Mouse (Mus musculus) heart, embryonic 15.5 days (tissue): ENCODE data around the gene Capn12. TPM values are rescaled to one million over a fixed set of nuclear protein-coding genes. Genes with fewer than 3 reads are reported as not detected.

ENCODE experiments used
- ATAC-seq: fragments of 200-750 bp; cut with Nextera tagmentation; replicated peaks from 2 replicates; pipeline ENCODE4 v1.8.0; 2017; ENCODE audit warnings: low read depth, moderate TSS enrichment; ENCODE audit not compliant: insufficient number of reproducible peaks, insufficient read depth, low FRiP score
- H3K27ac ChIP-seq: fragments of 300-500 bp; sonication (generic); 2 replicates; pipeline ENCODE4 v1.5.1; 2015; ENCODE audit warnings: mild to moderate bottlenecking, inconsistent platforms
- H3K27me3 ChIP-seq: fragments of 300-500 bp; sonication (generic); 2 replicates; pipeline ENCODE4 v1.6.1; 2015; ENCODE audit warnings: inconsistent platforms
- H3K36me3 ChIP-seq: fragments of 300-500 bp; sonication (generic); 2 replicates; pipeline ENCODE4 v1.6.1; 2015; ENCODE audit warnings: mild to moderate bottlenecking, inconsistent platforms
- H3K4me1 ChIP-seq: fragments of 300-500 bp; sonication (generic); replicated peaks from 2 replicates; pipeline ENCODE4 v1.6.1; 2015; ENCODE audit warnings: inconsistent platforms
- H3K4me2 ChIP-seq: fragments of 300-500 bp; sonication (generic); 2 replicates; pipeline ENCODE4 v1.6.1; 2015; ENCODE audit warnings: inconsistent platforms, mild to moderate bottlenecking, moderate library complexity
- H3K4me3 ChIP-seq: fragments of 300-500 bp; sonication (generic); 2 replicates; pipeline ENCODE4 v1.5.1; 2015; ENCODE audit warnings: mild to moderate bottlenecking, inconsistent platforms
- H3K9ac ChIP-seq: fragments of 300-500 bp; sonication (generic); 2 replicates; pipeline ENCODE4 v1.6.1; 2015; ENCODE audit warnings: mild to moderate bottlenecking, inconsistent platforms
- H3K9me3 ChIP-seq: fragments of 300-500 bp; sonication (generic); replicated peaks from 2 replicates; pipeline ENCODE4 v1.6.1; 2016; ENCODE audit warnings: inconsistent platforms
- WGBS: fragments of 180-500 bp; shearing (Covaris S2); methylation state at CpG from one replicate; pipeline ENCODE4 v1.1.7; 2015; ENCODE audit warnings: mixed read lengths; 5-methylcytosine and 5-hydroxymethylcytosine counted together
- polyA plus RNA-seq: library from polyadenylated mRNA; unstranded; fragments of >200 nt; fragmentation: Nextera tagmentation; extraction: Ambion mirVana; gene quantifications from 2 replicates; pipeline ENCODE4 v1.2.1, GENCODE M21; 2015

Capn12 gene
- polyA plus RNA-seq, 1 experiment from 2014 or later: 0.33 TPM

GRCm38 (mm10) chr7:28921178-28921577 is 40.0 kb downstream of the Capn12 start:
- Histone ChIP-seq H3K4me2 (no peak overlapping the region), H3K36me3 (peaks cover 30% of the 10 kb centered on the region), H3K9ac (no peak overlapping the region), H3K27me3 (no peaks in the 10 kb centered on the region), H3K27ac (peak overlapping the region; percentile 97), H3K4me1 (peaks cover 98% of the 10 kb centered on the region), H3K4me3 (no peak overlapping the region), H3K9me3 (no peaks in the 10 kb centered on the region)
- ATAC-seq: no peak
- 33% methylated on average over 3 of the region's 3 CpGs for WGBS

GRCm38 (mm10) chr7:28921722-28922465 is 40.7 kb downstream of the Capn12 start:
- H3K9ac ChIP-seq: no peak overlapping the region
- peak overlapping the region; percentile 97 for H3K27ac ChIP-seq
- H3K4me1 ChIP-seq: peaks cover 100% of the 10 kb centered on the region
- no peaks in the 10 kb centered on the region for H3K9me3 ChIP-seq
- no peak overlapping the region for H3K4me2 ChIP-seq
- no peaks in the 10 kb centered on the region for H3K27me3 ChIP-seq
- ATAC-seq: no peak
- H3K4me3 ChIP-seq: no peak overlapping the region
- 49% methylated on average over 8 of the region's 8 CpGs for WGBS
- H3K36me3 ChIP-seq: peaks cover 23% of the 10 kb centered on the region

DNA sequence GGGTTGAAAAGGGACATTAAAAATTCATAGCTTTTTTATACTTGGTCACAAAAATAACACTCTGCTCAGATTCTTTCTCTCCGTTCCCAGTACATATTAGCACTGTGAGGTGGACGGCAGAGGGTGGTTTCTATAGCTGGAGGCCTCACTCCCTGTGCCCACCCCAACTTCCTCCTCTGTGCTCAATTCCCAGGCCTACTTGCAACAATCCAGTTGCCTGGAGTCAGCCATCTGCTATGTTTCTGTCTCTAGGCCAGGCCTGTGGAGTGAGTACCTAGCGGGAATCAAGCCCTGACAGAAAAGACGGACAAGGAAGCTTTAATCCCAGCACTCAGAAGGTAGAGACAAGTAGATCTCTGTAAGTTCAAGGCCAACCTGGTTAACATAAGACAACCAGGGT is 41.4 kb downstream of the Capn12 start:
- WGBS: 52% methylated on average over 4 of the region's 4 CpGs
- ATAC-seq: no peak
- Histone ChIP-seq H3K4me1 (peaks cover 95% of the 10 kb centered on the region), H3K4me2 (no peak overlapping the region), H3K36me3 (peaks cover 16% of the 10 kb centered on the region), H3K4me3 (no peak overlapping the region), H3K27me3 (no peaks in the 10 kb centered on the region), H3K9me3 (no peaks in the 10 kb centered on the region), H3K9ac (peak overlapping the region; percentile 36; the same call in 1 of the 2 replicates), H3K27ac (peak overlapping the region; percentile 97)

DNA sequence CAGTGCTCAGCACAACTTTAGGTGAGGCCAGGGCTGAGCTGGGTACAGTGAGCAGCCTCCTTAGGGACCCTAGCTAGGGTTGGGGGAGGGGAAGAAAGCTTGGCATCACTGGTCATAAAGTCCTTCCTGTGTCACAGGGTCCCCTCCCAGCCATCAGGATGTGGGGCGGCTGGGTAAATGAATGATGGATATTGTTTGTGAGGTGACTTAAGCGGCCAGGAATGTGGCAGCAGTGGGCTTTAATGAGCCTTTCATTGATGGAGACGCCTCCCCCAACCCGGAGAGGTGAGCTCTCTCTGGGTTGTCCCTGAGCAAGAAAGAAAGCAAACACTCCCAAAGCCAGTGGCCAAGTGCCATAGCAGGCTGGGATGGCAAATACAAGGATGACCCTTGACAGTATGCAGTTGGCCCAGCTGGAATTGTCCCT is 42.7 kb downstream of the Capn12 start:
- no peak for ATAC-seq
- H3K4me3 ChIP-seq: no peak overlapping the region

DNA sequence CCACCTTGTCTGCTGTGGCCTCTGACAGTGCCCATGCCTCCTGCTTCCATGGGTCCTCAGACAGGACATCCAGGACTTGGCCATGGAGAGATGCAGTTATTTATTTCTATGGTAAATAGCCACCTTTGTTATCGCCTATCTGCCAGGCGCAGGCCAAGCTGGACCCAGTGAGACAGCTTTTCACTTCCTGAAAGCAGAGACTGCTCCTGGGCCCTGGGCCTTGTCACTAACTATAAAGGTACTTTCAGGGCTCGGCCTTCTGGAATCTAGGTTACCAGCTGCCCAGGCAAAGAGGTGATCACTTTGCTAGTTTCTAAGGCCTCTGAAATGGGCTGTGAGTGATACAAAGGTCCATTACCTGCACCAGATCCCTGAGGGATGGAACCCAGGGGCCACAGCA is 43.6 kb downstream of the Capn12 start:
- ATAC-seq: no peak
- Histone ChIP-seq H3K27me3 (no peaks in the 10 kb centered on the region), H3K4me2 (peak overlapping the region; percentile 40), H3K36me3 (peaks cover 5% of the 10 kb centered on the region; the same call in 1 of the 2 replicates), H3K4me1 (peaks cover 83% of the 10 kb centered on the region), H3K9me3 (no peaks in the 10 kb centered on the region), H3K4me3 (no peak overlapping the region), H3K27ac (peak overlapping the region; percentile 97), H3K9ac (peak overlapping the region; percentile 47)
- 48% methylated on average over 3 of the region's 3 CpGs for WGBS

More for the DNA sequence above, 42.7 kb downstream of the Capn12 start:
- Histone ChIP-seq H3K36me3 (peaks cover 5% of the 10 kb centered on the region; the same call in 1 of the 2 replicates), H3K9me3 (no peaks in the 10 kb centered on the region), H3K9ac (peak overlapping the region; percentile 36; the same call in 1 of the 2 replicates), H3K27ac (peak overlapping the region; percentile 97), H3K4me2 (peak overlapping the region; percentile 24), H3K27me3 (no peaks in the 10 kb centered on the region), H3K4me1 (peaks cover 84% of the 10 kb centered on the region)
- WGBS: 4% methylated on average over 4 of the region's 4 CpGs

DNA sequence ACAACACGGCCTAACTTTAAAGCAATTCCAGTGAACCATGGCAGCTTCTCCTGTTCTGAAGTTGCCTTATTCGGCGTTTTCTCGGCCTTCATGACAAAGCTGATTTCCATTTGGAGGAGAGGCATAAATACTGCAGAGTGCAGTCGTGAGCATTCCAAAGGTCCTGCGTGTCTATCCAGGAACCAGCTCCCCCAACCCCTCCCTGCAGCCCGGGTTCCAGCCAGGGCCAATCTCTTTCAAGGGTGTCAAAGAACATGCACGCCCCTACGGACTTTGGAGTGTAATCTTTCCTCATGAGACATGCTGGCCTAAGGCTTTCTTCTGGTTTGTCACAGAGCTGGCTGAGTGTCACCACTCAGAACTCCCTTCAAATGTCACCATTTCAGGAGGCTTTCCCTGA is 44.1 kb downstream of the Capn12 start:
- Histone ChIP-seq H3K4me1 (peaks cover 83% of the 10 kb centered on the region), H3K9ac (peak overlapping the region; percentile 47), H3K36me3 (peaks cover 5% of the 10 kb centered on the region; the same call in 1 of the 2 replicates), H3K4me3 (no peak overlapping the region), H3K9me3 (no peaks in the 10 kb centered on the region), H3K4me2 (peak overlapping the region; percentile 40), H3K27me3 (no peaks in the 10 kb centered on the region), H3K27ac (peak overlapping the region; percentile 97)
- 15% methylated on average over 9 of the region's 9 CpGs for WGBS
- ATAC-seq: peak; percentile 80

GRCm38 (mm10) chr7:28926172-28926571 is 45.0 kb downstream of the Capn12 start:
- H3K27me3 ChIP-seq: no peaks in the 10 kb centered on the region
- WGBS: 31% methylated on average over 2 of the region's 2 CpGs

GRCm38 (mm10) chr7:28929381-28929780 is 48.2 kb downstream of the Capn12 start:
- Histone ChIP-seq H3K4me3 (no peak overlapping the region), H3K27ac (peak overlapping the region; percentile 49), H3K27me3 (no peaks in the 10 kb centered on the region), H3K9ac (no peak overlapping the region), H3K36me3 (no peaks in the 10 kb centered on the region), H3K9me3 (no peaks in the 10 kb centered on the region), H3K4me1 (peaks cover 77% of the 10 kb centered on the region), H3K4me2 (no peak overlapping the region)
- no peak for ATAC-seq
- WGBS: 40% methylated on average over 3 of the region's 3 CpGs

More at GRCm38 (mm10) chr7:28926172-28926571, 45.0 kb downstream of the Capn12 start:
- peaks cover 5% of the 10 kb centered on the region; the same call in 1 of the 2 replicates for H3K36me3 ChIP-seq
- no peak for ATAC-seq
- H3K4me2 ChIP-seq: no peak overlapping the region
- peaks cover 83% of the 10 kb centered on the region for H3K4me1 ChIP-seq
- H3K27ac ChIP-seq: peak overlapping the region; percentile 97
- H3K9me3 ChIP-seq: no peaks in the 10 kb centered on the region
- no peak overlapping the region for H3K4me3 ChIP-seq
- no peak overlapping the region for H3K9ac ChIP-seq

DNA sequence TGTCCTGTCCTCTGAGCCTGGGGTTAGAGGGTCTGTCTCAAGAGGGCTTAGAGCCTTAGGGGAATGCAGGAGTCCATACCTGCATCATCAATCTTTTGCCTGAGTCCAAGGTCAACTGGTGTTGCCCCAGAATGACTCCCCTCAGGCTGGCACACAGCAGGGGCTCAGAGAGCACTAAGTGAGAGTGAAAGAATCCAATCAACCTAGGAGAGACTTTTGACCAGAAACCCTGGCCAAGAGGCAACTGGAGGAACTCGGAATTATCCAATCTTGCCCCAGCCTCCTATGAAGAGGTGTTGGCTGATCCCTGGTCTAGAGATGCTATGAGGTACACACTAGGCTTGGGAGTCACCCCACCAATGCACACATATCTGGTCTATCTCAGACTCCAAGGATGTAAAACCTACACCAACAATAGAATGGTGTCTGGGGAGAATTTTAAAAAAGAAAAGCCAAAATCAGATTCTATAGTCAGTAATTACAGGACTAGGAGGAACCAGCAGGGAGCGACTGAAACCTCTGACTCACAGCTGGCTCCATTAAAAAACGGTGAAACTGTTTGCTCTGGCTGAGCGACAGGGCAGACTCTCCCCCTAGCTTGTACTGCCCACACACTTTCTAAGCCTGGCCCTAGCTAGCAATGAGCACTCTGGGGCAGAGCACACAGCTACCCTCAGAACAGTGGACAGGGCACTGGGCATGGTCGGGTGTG is 49.3 kb downstream of the Capn12 start:
- H3K36me3 ChIP-seq: no peaks in the 10 kb centered on the region
- no peak overlapping the region for H3K4me2 ChIP-seq
- peaks cover 76% of the 10 kb centered on the region for H3K4me1 ChIP-seq
- no peaks in the 10 kb centered on the region for H3K27me3 ChIP-seq
- 36% methylated on average over 5 of the region's 5 CpGs for WGBS
- peak overlapping the region; percentile 65 for H3K27ac ChIP-seq
- no peak overlapping the region for H3K4me3 ChIP-seq
- no peaks in the 10 kb centered on the region for H3K9me3 ChIP-seq
- H3K9ac ChIP-seq: no peak overlapping the region
- no peak for ATAC-seq

- Histone ChIP-seq H3K36me3 (no peaks in the 10 kb centered on the region), H3K9me3 (no peaks in the 10 kb centered on the region), H3K27me3 (no peaks in the 10 kb centered on the region), H3K27ac (peak overlapping the region; percentile 65), H3K4me2 (no peak overlapping the region), H3K4me1 (peaks cover 75% of the 10 kb centered on the region), H3K4me3 (no peak overlapping the region), H3K9ac (no peak overlapping the region)
- no peak for ATAC-seq
- 78% methylated on average over 7 of the region's 7 CpGs for WGBS
These were observed 49.9 kb downstream of the Capn12 start for GRCm38 (mm10) chr7:28931032-28931694.

GRCm38 (mm10) chr7:28931695-28932039 is 50.4 kb downstream of the Capn12 start:
- Histone ChIP-seq H3K27ac (peak overlapping the region; percentile 65), H3K27me3 (no peaks in the 10 kb centered on the region), H3K4me2 (no peak overlapping the region), H3K4me1 (peaks cover 75% of the 10 kb centered on the region), H3K9me3 (no peaks in the 10 kb centered on the region), H3K36me3 (no peaks in the 10 kb centered on the region), H3K9ac (no peak overlapping the region), H3K4me3 (no peak overlapping the region)
- 60% methylated on average over 4 of the region's 4 CpGs for WGBS
- ATAC-seq: no peak
